In the genomic region with DNA sequence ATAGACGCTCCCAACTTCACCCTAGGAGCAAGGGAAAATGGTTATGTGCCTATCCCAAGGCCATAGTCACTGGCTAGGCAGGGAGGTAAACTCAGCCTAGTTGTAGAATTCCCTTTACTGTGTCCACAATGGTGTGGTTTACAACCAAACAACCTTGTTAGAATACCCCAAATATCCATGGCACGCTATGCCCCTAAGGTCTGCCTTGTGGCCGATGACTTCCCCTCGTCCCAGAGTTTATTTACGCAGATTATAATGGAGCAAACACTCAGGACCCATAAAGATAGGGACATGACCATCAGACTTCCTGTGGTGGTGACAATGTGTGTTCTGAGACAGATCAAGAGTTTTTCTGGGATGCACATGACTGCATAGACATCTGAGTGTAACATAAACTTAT, we compare ENCODE assay signal across 29 mouse cellular contexts.
"Had no signal": no experiment of that assay in that cellular context is flagged by ENCODE, and none has a peak within 500 bp of the region (broad histone marks: within the 10 kb centered on the region; RNA-seq: fewer than 3 reads in every experiment).

No protein-coding gene starts in this region.

- ATAC-seq: hindbrain, embryonic 16.5 days; hindbrain, postnatal 0 days; inflammation-experienced regulatory T-cells, adult 6 months; intestine, embryonic 15.5 days; intestine, embryonic 16.5 days; intestine, postnatal 0 days had no signal

- H3K27me3 ChIP-seq: heart, embryonic 12.5 days; heart, embryonic 13.5 days; heart, embryonic 15.5 days; hindbrain, embryonic 12.5 days; hindbrain, embryonic 13.5 days; hindbrain, embryonic 15.5 days; intestine, embryonic 15.5 days; kidney, embryonic 15.5 days had no signal

- DNase-seq: heart, postnatal 10 days; heart, postnatal 14 days; heart, postnatal 36 days; heart, postnatal 4 days; kidney, adult 11 months; kidney, adult 18-20 months; kidney, adult 2 months; kidney, adult 8-10 months; kidney, adult 9 months; kidney, postnatal 10 days; kidney, postnatal 14 days; kidney, postnatal 25 days; kidney, postnatal 36 days; kidney, postnatal 4 days; layer of hippocampus, adult 9-11 months; layer of hippocampus, postnatal 36 days had no signal
